Mouse (Mus musculus) ES-E14 (cell line): ENCODE data around the gene Zbtb34. TPM values are rescaled to one million over a fixed set of nuclear protein-coding genes. Genes with fewer than 3 reads are reported as not detected.

Experiments
- DNase-seq: peaks from one replicate; pipeline ENCODE4 v3.0.0-alpha.2; 2013; ENCODE audit warnings: low read depth, low spot score
- H3K27ac ChIP-seq: 2 replicates; pipeline ENCODE4 v1.5.1; 2012; ENCODE audit warnings: low read depth, mild to moderate bottlenecking, low read length, moderate library complexity, mixed read lengths; ENCODE audit not compliant: poor library complexity, insufficient read depth, severe bottlenecking
- H3K36me3 ChIP-seq: 2 replicates; pipeline ENCODE4 v1.6.1; 2012; ENCODE audit warnings: mild to moderate bottlenecking, low read length, moderate library complexity, mixed read lengths; ENCODE audit not compliant: control insufficient read depth, poor library complexity, insufficient read depth, severe bottlenecking
- H3K4me1 ChIP-seq, 2 experiments: fragments of 150-350 bp in 1 of 2; sonication (generic) in 1 of 2; 2 replicates each; pipeline ENCODE4 v1.6.1; 2012; ENCODE audit warnings: low read length in 2 of 2, mild to moderate bottlenecking in 1 of 2, mixed read lengths in 1 of 2; ENCODE audit not compliant: control insufficient read depth in 2 of 2, insufficient read depth in 2 of 2, poor library complexity in 1 of 2
- H3K4me3 ChIP-seq, 2 experiments: fragments of 150-350 bp in 1 of 2; sonication (generic) in 1 of 2; 2 replicates each; pipeline ENCODE4 v1.5.1; 2012; ENCODE audit warnings: low read length in 2 of 2, low read depth in 1 of 2, mild to moderate bottlenecking in 1 of 2, mixed read lengths in 1 of 2; ENCODE audit not compliant: insufficient read depth in 1 of 2, poor library complexity in 1 of 2, severe bottlenecking in 1 of 2
- H3K9ac ChIP-seq: 2 replicates; pipeline ENCODE4 v1.6.1; 2012; ENCODE audit warnings: low read depth, mild to moderate bottlenecking, low read length, mixed read lengths; ENCODE audit not compliant: poor library complexity, insufficient read depth, severe bottlenecking
- H3K9me3 ChIP-seq: fragments of 150-350 bp; sonication (generic); 2 replicates; pipeline ENCODE4 v1.6.1; 2012; ENCODE audit warnings: low read depth, mild to moderate bottlenecking, low read length; ENCODE audit not compliant: control insufficient read depth, insufficient read depth
- CHD2 ChIP-seq: IDR thresholded peaks from 2 replicates; pipeline ENCODE4 v1.6.1; 2014; ENCODE audit warnings: mild to moderate bottlenecking, low read depth, low read length, inconsistent platforms
- HCFC1 ChIP-seq: IDR thresholded peaks from 2 replicates; pipeline ENCODE4 v1.6.1; 2012; ENCODE audit warnings: low read length, inconsistent platforms, borderline replicate concordance; ENCODE audit not compliant: insufficient read depth
- MAFK ChIP-seq: IDR thresholded peaks from 2 replicates; pipeline ENCODE4 v1.6.1; 2014; ENCODE audit warnings: mild to moderate bottlenecking, low read depth, low read length, inconsistent platforms; ENCODE audit not compliant: insufficient read depth
- ZC3H11A ChIP-seq: IDR thresholded peaks from 2 replicates; pipeline ENCODE4 v1.6.1; 2012; ENCODE audit warnings: low read depth, mild to moderate bottlenecking, inconsistent platforms, low read length, borderline replicate concordance
- ZNF384 ChIP-seq: IDR thresholded peaks from 2 replicates; pipeline ENCODE4 v1.6.1; 2012; ENCODE audit warnings: low read depth, low read length, inconsistent platforms
- in situ Hi-C, 2 experiments: fragments of 600-800 bp; cut with MboI; formaldehyde crosslinking; loops; one replicate each; pipeline ENCODE4 v1.15.1; 2025; ENCODE audit warnings: low sequenced_read_pairs in 2 of 2, inconsistent platforms in 1 of 2; ENCODE audit not compliant: unreplicated experiment in 2 of 2
- total RNA-seq: library from RNA; depleted of rRNA; stranded (reverse); fragments of 300-350 nt; gene quantifications from 2 replicates; pipeline ENCODE4 v1.2.3, GENCODE M21; 2012

Gene Zbtb34
- total RNA-seq, 1 experiment: 13.4 TPM

- Histone ChIP-seq H3K9ac (no peak overlapping the region), H3K4me1 (peaks cover 13 to 31% of the 10 kb centered on the region in 2 experiments), H3K4me3 (no peak overlapping the region), H3K36me3 (no peaks in the 10 kb centered on the region), H3K27ac (peak overlapping the region; percentile 50; the same call in 1 of the 2 replicates), H3K9me3 (no peaks in the 10 kb centered on the region)
- in situ Hi-C loops: no loop called here
- TF ChIP-seq ZC3H11A (no peak), ZNF384 (no peak), CHD2 (no peak), HCFC1 (no peak), MAFK (no peak)
- DNase-seq: no peak
These were observed 4.0 kb upstream of the Zbtb34 start for GRCm38 (mm10) chr2:33435036-33435650.

DNA sequence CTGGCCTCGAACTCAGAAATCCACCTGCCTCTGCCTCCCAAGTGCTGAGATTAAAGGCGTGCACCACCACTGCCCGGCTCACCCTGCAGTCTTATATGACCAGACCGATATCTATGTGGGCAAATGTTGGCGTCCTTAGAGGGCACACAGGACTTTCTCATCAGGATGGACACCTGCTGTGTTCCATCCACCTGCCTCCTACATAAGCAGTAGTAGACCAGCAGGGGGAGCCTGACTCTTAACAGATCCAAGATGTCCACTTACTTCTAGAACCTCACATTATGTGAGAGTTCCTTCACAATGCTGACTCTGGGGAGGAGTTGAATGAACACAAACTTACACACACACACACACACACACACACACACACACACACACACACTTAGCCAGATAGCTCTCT lies 1.8 kb upstream of the Zbtb34 start:
- Histone ChIP-seq H3K9me3 (no peaks in the 10 kb centered on the region), H3K9ac (no peak overlapping the region), H3K36me3 (no peaks in the 10 kb centered on the region), H3K27ac (no peak overlapping the region), H3K4me3 (no peak overlapping the region), H3K4me1 (peaks cover 13 to 30% of the 10 kb centered on the region in 2 experiments)
- TF ChIP-seq HCFC1 (no peak), ZC3H11A (no peak), MAFK (no peak), ZNF384 (no peak), CHD2 (no peak)
- in situ Hi-C loops: no loop called here
- peak; percentile 87 for DNase-seq

DNA sequence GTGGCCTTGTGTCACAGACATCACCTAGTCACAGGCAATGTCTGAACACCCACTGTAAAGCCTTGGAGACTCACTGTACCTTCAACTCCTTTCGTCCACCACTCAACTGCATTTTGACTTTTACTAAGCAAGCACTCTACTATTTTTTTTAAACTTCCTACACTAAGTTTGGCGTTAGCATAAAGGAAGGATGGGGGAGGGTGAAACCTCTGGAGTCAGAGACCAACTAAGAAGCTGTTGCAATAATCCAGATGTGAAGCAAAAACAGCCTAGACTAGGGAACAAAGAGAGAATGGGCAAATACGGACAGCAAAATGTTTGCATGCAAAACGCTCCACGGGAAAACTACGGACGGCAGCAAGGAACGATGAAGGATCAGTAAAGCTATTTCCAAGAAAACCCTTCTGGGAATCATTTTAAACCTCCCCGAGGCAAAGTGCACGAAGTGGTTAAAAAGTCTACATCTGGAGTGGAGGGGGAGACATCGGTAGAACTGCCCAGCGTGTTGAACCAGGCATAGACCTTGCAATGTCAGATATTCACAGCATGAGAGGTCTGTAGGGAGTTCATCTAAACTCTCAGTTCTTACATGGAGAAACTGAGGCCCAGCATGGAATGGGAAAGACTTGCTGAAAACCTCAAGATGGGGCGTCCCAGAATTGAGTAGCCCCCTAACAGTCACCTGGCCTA lies 898 bp downstream of the Zbtb34 start:
- Histone ChIP-seq H3K4me3 (peak overlapping the region; percentile 86 to 89), H3K9me3 (no peaks in the 10 kb centered on the region), H3K27ac (peak overlapping the region; percentile 50; the same call in 1 of the 2 replicates), H3K36me3 (peaks cover 8% of the 10 kb centered on the region; the same call in 1 of the 2 replicates), H3K9ac (peak overlapping the region; percentile 83), H3K4me1 (peaks cover 13 to 24% of the 10 kb centered on the region in 2 experiments)
- in situ Hi-C loops: no loop called here
- no peak for TF ChIP-seq ZC3H11A
- no peak for TF ChIP-seq HCFC1
- TF ChIP-seq ZNF384: no peak
- TF ChIP-seq CHD2: no peak
- no peak for TF ChIP-seq MAFK
- DNase-seq: no peak

- Histone ChIP-seq H3K36me3 (peaks cover 10% of the 10 kb centered on the region; the same call in 1 of the 2 replicates), H3K9me3 (no peaks in the 10 kb centered on the region), H3K27ac (peak overlapping the region; percentile 76; the same call in 1 of the 2 replicates), H3K4me1 (peaks cover 13 to 22% of the 10 kb centered on the region in 2 experiments), H3K9ac (peak overlapping the region; percentile 83; the same call in 1 of the 2 replicates), H3K4me3 (peak overlapping the region; percentile 31 to 86)
- TF ChIP-seq CHD2 (no peak), ZC3H11A (no peak), HCFC1 (no peak)
- no peak for DNase-seq
- in situ Hi-C loops: no loop called here
These were observed 1.8 kb downstream of the Zbtb34 start for GRCm38 (mm10) chr2:33429339-33429738.
